Mouse (Mus musculus) kidney, embryonic 15.5 days (tissue): ENCODE results near the gene Timeless. TPM values are rescaled to one million over a fixed set of nuclear protein-coding genes. Genes with fewer than 3 reads are reported as not detected.

Experiments
- ATAC-seq: fragments of 200-750 bp; cut with Nextera tagmentation; replicated peaks from 2 replicates; pipeline ENCODE4 v1.8.0; 2017; ENCODE audit warnings: moderate TSS enrichment; ENCODE audit not compliant: low FRiP score
- H3K27ac ChIP-seq: fragments of 300-500 bp; sonication (generic); 2 replicates; pipeline ENCODE4 v1.5.1; 2015; ENCODE audit warnings: mild to moderate bottlenecking, inconsistent platforms
- H3K27me3 ChIP-seq: fragments of 300-500 bp; sonication (generic); 2 replicates; pipeline ENCODE4 v1.6.1; 2015; ENCODE audit warnings: inconsistent platforms
- H3K36me3 ChIP-seq: fragments of 300-500 bp; sonication (generic); 2 replicates; pipeline ENCODE4 v1.6.1; 2015; ENCODE audit warnings: inconsistent platforms
- H3K4me1 ChIP-seq: fragments of 300-500 bp; sonication (generic); 2 replicates; pipeline ENCODE4 v1.6.1; 2015; ENCODE audit warnings: inconsistent platforms
- H3K4me2 ChIP-seq: fragments of 300-500 bp; sonication (generic); 2 replicates; pipeline ENCODE4 v1.6.1; 2015; ENCODE audit warnings: moderate library complexity, mild to moderate bottlenecking, inconsistent platforms
- H3K4me3 ChIP-seq: fragments of 300-500 bp; sonication (generic); replicated peaks from 2 replicates; pipeline ENCODE4 v1.5.1; 2015; ENCODE audit warnings: mild to moderate bottlenecking, inconsistent platforms
- H3K9ac ChIP-seq: fragments of 300-500 bp; sonication (generic); 2 replicates; pipeline ENCODE4 v1.6.1; 2015; ENCODE audit warnings: mild to moderate bottlenecking, inconsistent platforms
- H3K9me3 ChIP-seq: fragments of 300-500 bp; sonication (generic); replicated peaks from 2 replicates; pipeline ENCODE4 v1.6.1; 2016; ENCODE audit warnings: inconsistent platforms
- WGBS: fragments of 180-500 bp; shearing (Covaris S2); methylation state at CpG from one replicate; pipeline ENCODE4 v1.1.7; 2015; ENCODE audit warnings: mixed read lengths; 5-methylcytosine and 5-hydroxymethylcytosine counted together
- polyA plus RNA-seq: library from polyadenylated mRNA; unstranded; fragments of >200 nt; fragmentation: Nextera tagmentation; extraction: Ambion mirVana; gene quantifications from 2 replicates; pipeline ENCODE4 v1.2.1, GENCODE M21; 2015

The Timeless gene
- polyA plus RNA-seq, 1 experiment from 2014 or later = 71.7 TPM

DNA sequence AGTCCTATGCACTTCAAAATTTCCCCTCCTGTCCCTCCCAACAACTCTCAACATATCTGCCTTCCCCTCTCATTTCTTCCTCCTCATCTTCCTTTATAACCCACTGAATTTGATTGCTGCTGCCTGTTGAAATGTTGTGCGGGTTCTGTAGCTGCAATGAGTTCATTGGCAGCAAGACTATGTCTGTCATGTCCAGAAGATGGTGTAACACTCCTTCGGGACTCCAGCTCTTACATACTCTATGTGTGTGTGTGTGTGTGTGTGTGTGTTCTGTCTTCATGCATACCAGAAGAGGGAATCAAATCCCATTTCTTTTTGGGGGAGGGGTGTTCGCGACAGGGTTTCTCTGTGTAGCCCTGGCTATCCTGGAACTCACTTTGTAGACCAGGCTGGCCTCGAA lies 16.9 kb upstream of the Timeless start:
- H3K9ac ChIP-seq = no peak overlapping the region
- H3K27ac ChIP-seq = no peak overlapping the region
- WGBS = 87% methylated on average over 5 of the region's 5 CpGs
- peaks cover 11% of the 10 kb centered on the region; the same call in 1 of the 2 replicates for H3K27me3 ChIP-seq
- ATAC-seq = no peak
- peaks cover 22% of the 10 kb centered on the region for H3K4me1 ChIP-seq
- H3K36me3 ChIP-seq = peaks cover 6% of the 10 kb centered on the region; the same call in 1 of the 2 replicates
- H3K9me3 ChIP-seq = no peaks in the 10 kb centered on the region
- no peak overlapping the region for H3K4me2 ChIP-seq
- no peak overlapping the region for H3K4me3 ChIP-seq

DNA sequence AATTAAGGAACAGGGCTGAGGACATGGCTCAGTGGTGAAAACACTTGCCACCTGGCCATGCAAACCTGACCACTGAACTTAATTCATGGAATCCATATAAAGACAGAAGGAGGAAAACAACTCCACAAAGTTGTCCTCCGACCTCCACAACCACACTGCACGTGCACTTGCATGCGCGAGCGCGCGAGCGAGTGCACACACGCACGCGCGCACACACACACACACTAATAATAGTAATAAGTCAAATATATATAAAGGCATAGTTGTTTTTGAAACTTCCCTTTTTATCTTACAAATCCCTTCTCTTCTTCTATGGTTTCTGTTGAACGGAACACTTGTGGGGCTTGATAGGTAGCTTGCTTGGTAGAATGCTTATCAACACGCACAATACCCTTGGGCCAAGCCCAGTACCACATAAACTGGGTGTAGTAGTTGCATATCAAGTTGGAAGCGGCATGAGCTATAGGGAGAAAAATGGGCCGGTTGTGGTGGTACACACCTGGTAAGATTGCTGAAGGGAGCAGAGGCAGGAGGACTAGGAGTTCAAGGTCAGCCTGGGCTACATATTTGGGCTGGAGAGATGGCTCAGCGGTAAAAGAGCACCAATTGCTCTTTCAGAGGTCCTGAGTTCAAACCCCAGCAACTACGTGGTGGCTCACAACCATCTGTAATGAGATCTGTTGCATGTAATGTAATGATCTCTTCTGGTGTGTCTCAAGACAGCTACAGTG lies 13.3 kb upstream of the Timeless start:
- H3K36me3 ChIP-seq = no peaks in the 10 kb centered on the region
- no peak overlapping the region for H3K4me3 ChIP-seq
- H3K27ac ChIP-seq = no peak overlapping the region
- no peaks in the 10 kb centered on the region for H3K4me1 ChIP-seq
- H3K9ac ChIP-seq = no peak overlapping the region
- no peaks in the 10 kb centered on the region for H3K9me3 ChIP-seq
- H3K4me2 ChIP-seq = no peak overlapping the region
- 92% methylated on average over 18 of the region's 18 CpGs for WGBS
- peaks cover 8% of the 10 kb centered on the region; the same call in 1 of the 2 replicates for H3K27me3 ChIP-seq
- ATAC-seq = no peak

GRCm38 (mm10) chr10:128221533-128222286 lies 10.2 kb upstream of the Timeless start:
- Histone ChIP-seq H3K9me3 (no peaks in the 10 kb centered on the region), H3K27me3 (no peaks in the 10 kb centered on the region), H3K4me3 (no peak overlapping the region), H3K4me2 (no peak overlapping the region), H3K4me1 (no peaks in the 10 kb centered on the region), H3K27ac (no peak overlapping the region), H3K9ac (no peak overlapping the region), H3K36me3 (no peaks in the 10 kb centered on the region)
- no peak for ATAC-seq
- 48% methylated on average over 16 of the region's 16 CpGs for WGBS

DNA sequence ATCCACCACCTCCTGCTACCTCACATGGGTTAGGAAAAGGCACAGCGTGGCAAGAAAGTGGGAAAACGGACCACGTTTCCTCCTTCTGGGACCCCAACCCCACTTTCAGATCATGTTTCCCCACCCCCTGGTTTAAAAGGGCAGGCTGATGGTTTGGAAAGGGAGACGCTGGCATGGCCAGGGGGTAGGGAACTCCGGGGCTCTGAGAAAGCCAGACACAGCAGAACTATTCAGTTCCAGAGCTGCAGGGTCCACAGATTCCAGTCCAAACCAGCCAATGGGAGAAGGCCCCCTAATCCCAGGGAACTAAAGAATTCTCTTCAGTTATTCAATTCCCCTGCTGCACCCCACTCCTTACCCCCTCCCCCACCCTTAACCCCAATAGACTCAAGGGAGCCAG lies 6.8 kb upstream of the Timeless start:
- no peak for ATAC-seq
- no peaks in the 10 kb centered on the region for H3K9me3 ChIP-seq
- WGBS = 55% methylated on average over 5 of the region's 5 CpGs

GRCm38 (mm10) chr10:128225538-128225937 lies 6.3 kb upstream of the Timeless start, which contains the start of gene Mip:
Gene Mip (plus strand): TSS chr10:128225838.
- no peak for ATAC-seq
- Histone ChIP-seq H3K27me3 (no peaks in the 10 kb centered on the region), H3K4me3 (no peak within 1 kb of the TSS), H3K9ac (no peak within 1 kb of the TSS), H3K4me2 (no peak within 1 kb of the TSS), H3K36me3 (no peaks in the 10 kb centered on the region), H3K9me3 (no peaks in the 10 kb centered on the region), H3K4me1 (peaks cover under 1% of the 10 kb centered on the region; the same call in 1 of the 2 replicates), H3K27ac (no peak within 1 kb of the TSS)
- 54% methylated on average over 4 of the region's 4 CpGs for WGBS

More for the DNA sequence above, 6.8 kb upstream of the Timeless start:
- H3K36me3 ChIP-seq = no peaks in the 10 kb centered on the region
- no peaks in the 10 kb centered on the region for H3K4me1 ChIP-seq
- no peak overlapping the region for H3K9ac ChIP-seq
- no peak overlapping the region for H3K4me2 ChIP-seq
- no peak overlapping the region for H3K4me3 ChIP-seq
- no peaks in the 10 kb centered on the region for H3K27me3 ChIP-seq
- H3K27ac ChIP-seq = no peak overlapping the region

- no peaks in the 10 kb centered on the region for H3K9me3 ChIP-seq
- H3K36me3 ChIP-seq = no peaks in the 10 kb centered on the region
- H3K4me2 ChIP-seq = no peak overlapping the region
- no peak overlapping the region for H3K27ac ChIP-seq
- no peak overlapping the region for H3K9ac ChIP-seq
- no peaks in the 10 kb centered on the region for H3K27me3 ChIP-seq
- H3K4me1 ChIP-seq = peaks cover 10% of the 10 kb centered on the region; the same call in 1 of the 2 replicates
- WGBS = 81% methylated on average over 9 of the region's 9 CpGs
- no peak for ATAC-seq
- no peak overlapping the region for H3K4me3 ChIP-seq
These were observed 4.3 kb upstream of the Timeless start for GRCm38 (mm10) chr10:128227592-128227991.

DNA sequence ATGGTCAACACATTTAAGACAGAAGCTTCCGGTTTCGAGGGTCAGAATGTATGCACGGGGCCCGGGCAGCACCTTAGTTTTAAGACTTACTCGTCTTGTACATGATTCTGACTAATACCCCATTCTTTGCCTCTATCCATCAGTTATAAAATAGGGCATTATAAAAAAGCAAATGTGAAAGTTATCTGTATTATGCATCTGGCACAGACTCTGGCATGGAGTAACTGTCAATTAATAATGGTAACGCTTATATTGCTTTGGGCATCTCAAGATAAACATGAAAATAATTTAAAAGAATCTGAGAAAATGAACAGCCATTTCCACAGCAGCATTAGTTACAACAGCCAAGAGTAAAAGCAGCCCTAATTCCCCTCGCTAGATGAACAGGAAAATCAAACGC lies 3.9 kb upstream of the Timeless start:
- no peak overlapping the region for H3K9ac ChIP-seq
- peaks cover 13% of the 10 kb centered on the region for H3K4me1 ChIP-seq
- no peak overlapping the region for H3K4me3 ChIP-seq
- 89% methylated on average over 8 of the region's 8 CpGs for WGBS
- no peaks in the 10 kb centered on the region for H3K36me3 ChIP-seq
- no peak overlapping the region for H3K27ac ChIP-seq
- ATAC-seq = no peak
- H3K27me3 ChIP-seq = no peaks in the 10 kb centered on the region
- no peaks in the 10 kb centered on the region for H3K9me3 ChIP-seq
- no peak overlapping the region for H3K4me2 ChIP-seq

- Histone ChIP-seq H3K4me2 (peak overlapping the region; percentile 81; the same call in 1 of the 2 replicates), H3K9me3 (no peaks in the 10 kb centered on the region), H3K4me3 (no peak overlapping the region; the same call in 1 of the 2 replicates), H3K9ac (no peak overlapping the region), H3K4me1 (peaks cover 28% of the 10 kb centered on the region), H3K27me3 (no peaks in the 10 kb centered on the region), H3K36me3 (no peaks in the 10 kb centered on the region), H3K27ac (peak overlapping the region; percentile 93; the same call in 1 of the 2 replicates)
- ATAC-seq = no peak
- WGBS = 59% methylated on average over 12 of the region's 12 CpGs
These were observed 1.3 kb upstream of the Timeless start for GRCm38 (mm10) chr10:128230582-128230981.

DNA sequence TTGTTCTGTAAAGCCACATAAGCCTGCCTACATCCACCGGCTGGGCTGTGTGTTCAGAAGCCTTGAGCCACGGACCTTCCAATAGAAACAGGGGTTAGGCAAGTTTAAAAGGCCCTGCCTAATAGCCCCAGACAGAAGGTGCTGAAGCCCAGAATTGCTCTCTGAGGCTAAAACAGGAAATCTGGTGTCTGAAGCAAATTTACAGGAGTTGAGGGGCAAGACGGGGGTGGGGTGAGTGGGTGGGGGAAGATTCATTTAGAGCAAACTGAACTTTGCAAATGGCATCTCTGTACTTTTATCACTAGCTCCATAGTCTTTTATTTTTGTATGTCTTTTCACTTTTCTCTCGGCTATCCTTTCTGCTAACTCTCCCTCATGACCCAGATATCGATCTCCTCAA lies 719 bp upstream of the Timeless start:
- Histone ChIP-seq H3K27ac (peak overlapping the region; percentile 93), H3K9me3 (no peaks in the 10 kb centered on the region), H3K36me3 (no peaks in the 10 kb centered on the region), H3K27me3 (no peaks in the 10 kb centered on the region), H3K4me2 (peak overlapping the region; percentile 81), H3K4me1 (peaks cover 28% of the 10 kb centered on the region), H3K9ac (peak overlapping the region; percentile 88), H3K4me3 (peak overlapping the region; percentile 66)
- no peak for ATAC-seq
- whole genome bisulfite sequencing = 6% methylated on average over 5 of the region's 5 CpGs

DNA sequence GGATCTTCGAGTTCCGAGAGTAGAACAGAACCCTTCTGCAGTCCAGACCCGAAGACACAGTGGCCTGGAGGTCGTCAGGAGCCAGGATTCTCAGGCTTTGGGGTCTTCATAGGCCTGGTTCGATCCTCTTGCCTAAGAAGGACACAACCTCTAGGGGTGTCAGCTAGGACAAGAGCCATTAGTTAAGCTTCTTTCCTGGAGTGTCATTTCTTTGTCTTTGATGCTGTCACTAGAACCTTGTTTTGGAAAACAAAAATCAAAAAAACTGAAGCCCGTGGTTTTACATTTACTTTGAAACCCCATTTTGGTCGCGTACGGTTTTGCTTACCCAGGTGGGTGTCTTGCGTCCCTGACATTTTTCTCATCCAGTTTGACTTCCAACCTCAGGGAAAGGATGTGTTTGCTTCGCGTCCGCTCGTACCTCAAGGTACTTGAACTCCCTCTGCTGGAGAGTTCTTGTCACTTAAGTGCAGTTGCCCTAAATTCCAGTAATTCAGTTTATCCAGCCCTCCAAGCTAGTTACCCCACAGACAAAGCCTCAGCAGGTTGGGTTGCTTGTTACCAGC lies 638 bp downstream of the Timeless start:
- Histone ChIP-seq H3K9ac (peak overlapping the region; percentile 88), H3K27ac (peak overlapping the region; percentile 93), H3K36me3 (no peaks in the 10 kb centered on the region), H3K4me3 (peak overlapping the region; percentile 66), H3K4me2 (peak overlapping the region; percentile 81), H3K27me3 (no peaks in the 10 kb centered on the region), H3K9me3 (no peaks in the 10 kb centered on the region), H3K4me1 (peaks cover 28% of the 10 kb centered on the region)
- under 1% methylated on average over 14 of the region's 14 CpGs for WGBS
- ATAC-seq = peak; percentile 59

DNA sequence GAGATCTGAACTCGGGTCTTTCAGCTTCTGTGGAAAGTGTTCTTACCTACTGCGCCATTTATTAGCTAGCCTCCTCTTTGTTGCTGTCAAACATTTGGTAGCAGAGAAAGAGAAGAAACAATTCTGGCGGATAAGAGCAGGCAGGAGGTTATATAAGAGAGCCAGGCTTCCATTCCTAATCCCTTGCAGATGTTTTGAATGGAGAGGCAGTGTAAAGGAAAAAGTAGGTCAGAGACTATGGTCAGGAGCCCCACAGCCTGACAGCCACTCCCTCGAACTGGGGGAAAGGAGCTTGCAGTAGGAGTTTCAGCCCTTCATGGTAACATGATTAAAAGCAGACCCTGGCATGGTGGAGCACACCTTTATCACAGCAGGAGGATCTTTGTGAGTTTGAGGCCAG lies 4.5 kb downstream of the Timeless start:
- Histone ChIP-seq H3K36me3 (peaks cover 18% of the 10 kb centered on the region), H3K4me2 (no peak overlapping the region), H3K9ac (no peak overlapping the region), H3K4me3 (no peak overlapping the region), H3K27ac (no peak overlapping the region), H3K27me3 (no peaks in the 10 kb centered on the region), H3K9me3 (no peaks in the 10 kb centered on the region), H3K4me1 (peaks cover 25% of the 10 kb centered on the region)
- ATAC-seq = no peak
- WGBS = 74% methylated on average over 4 of the region's 4 CpGs
